Mouse (Mus musculus) CH12.LX (cell line): ENCODE measurements around the gene Cfap70. TPM values are rescaled to one million over a fixed set of nuclear protein-coding genes. Genes with fewer than 3 reads are reported as not detected.
A peak's percentile ranks its signal among the peaks of the same experiment; 100 is the strongest.

Experiments used
- DNase-seq: peaks from one replicate; pipeline ENCODE4 v3.0.0-alpha.2; 2013; ENCODE audit errors: extremely low read depth
- H3K27ac ChIP-seq: 2 replicates; pipeline ENCODE4 v1.5.1; 2012; ENCODE audit warnings: low read depth, mild to moderate bottlenecking, control low read depth, moderate library complexity; ENCODE audit not compliant: insufficient read depth
- H3K27me3 ChIP-seq: replicated peaks from 2 replicates; pipeline ENCODE3; 2012; ENCODE audit warnings: inconsistent platforms
- H3K36me3 ChIP-seq, 2 experiments: replicated peaks in 1 of 2; 2 replicates each; pipeline versions ENCODE3 to v1.6.1; 2012; ENCODE audit warnings: inconsistent platforms in 1 of 2, low read length in 1 of 2, mild to moderate bottlenecking in 1 of 2, mixed read lengths in 1 of 2, moderate library complexity in 1 of 2; ENCODE audit not compliant: control insufficient read depth in 1 of 2, insufficient read depth in 1 of 2
- H3K4me1 ChIP-seq, 2 experiments: 2 replicates each; pipeline ENCODE4 v1.6.1; 2012; ENCODE audit warnings: inconsistent platforms in 1 of 2, moderate library complexity in 1 of 2; ENCODE audit not compliant: insufficient read depth in 2 of 2, control insufficient read depth in 1 of 2
- H3K4me2 ChIP-seq: 2 replicates; pipeline ENCODE4 v1.6.1; 2012; ENCODE audit warnings: low read depth, mild to moderate bottlenecking, control low read depth; ENCODE audit not compliant: poor library complexity, insufficient read depth, severe bottlenecking
- H3K4me3 ChIP-seq, 3 experiments: fragments of 150-350 bp in 1 of 3; sonication (generic) in 1 of 3; replicated peaks in 1 of 3; 2 replicates each; pipeline versions ENCODE3 to v1.5.1; 2011 to 2012; ENCODE audit warnings: low read depth in 2 of 3, low read length in 2 of 3, mild to moderate bottlenecking in 2 of 3, moderate library complexity in 2 of 3, control low read depth in 1 of 3, improper control_type of control experiment in 1 of 3, inconsistent platforms in 1 of 3, mixed read lengths in 1 of 3; ENCODE audit not compliant: poor library complexity in 1 of 3
- H3K79me2 ChIP-seq: replicated peaks from 2 replicates; pipeline ENCODE4 v1.6.1; 2012; ENCODE audit warnings: mild to moderate bottlenecking, moderate library complexity; ENCODE audit not compliant: control insufficient read depth, poor library complexity, insufficient read depth, severe bottlenecking; ENCODE audit errors: extremely low read depth
- H3K9ac ChIP-seq: 2 replicates; pipeline ENCODE4 v1.6.1; 2012; ENCODE audit warnings: low read depth, mild to moderate bottlenecking, control low read depth, moderate library complexity; ENCODE audit not compliant: insufficient read depth
- H3K9me3 ChIP-seq: replicated peaks from 2 replicates; pipeline ENCODE3; 2012; ENCODE audit warnings: low read length, inconsistent platforms, mixed read lengths
- CHD1 ChIP-seq: IDR thresholded peaks from 2 replicates; pipeline ENCODE4 v1.6.1; 2012; ENCODE audit warnings: low read depth, low read length, improper control_type of control experiment, inconsistent platforms
- CHD2 ChIP-seq: IDR thresholded peaks from 2 replicates; pipeline ENCODE4 v1.6.1; 2011; ENCODE audit warnings: low read length, improper control_type of control experiment
- CTCF ChIP-seq, 2 experiments: IDR thresholded peaks in 1 of 2; conservative IDR thresholded peaks in 1 of 2; 2 replicates each; pipeline ENCODE4 v1.5.1; 2011 to 2012; ENCODE audit warnings: low read depth in 2 of 2, low read length in 2 of 2, improper control_type of control experiment in 1 of 2, inconsistent platforms in 1 of 2, mild to moderate bottlenecking in 1 of 2, moderate library complexity in 1 of 2
- E2F4 ChIP-seq: IDR thresholded peaks from 2 replicates; pipeline ENCODE4 v1.6.1; 2011; ENCODE audit warnings: low read depth, low read length, improper control_type of control experiment; ENCODE audit not compliant: insufficient replicate concordance
- ELF1 ChIP-seq: IDR thresholded peaks from 2 replicates; pipeline ENCODE4 v1.6.1; 2014; ENCODE audit warnings: low read depth, mild to moderate bottlenecking, inconsistent platforms, low read length, improper control_type of control experiment
- EP300 ChIP-seq: IDR thresholded peaks from 2 replicates; pipeline ENCODE4 v1.6.1; 2011; ENCODE audit warnings: low read length, improper control_type of control experiment
- ETS1 ChIP-seq: conservative IDR thresholded peaks from 2 replicates; pipeline ENCODE4 v1.6.1; 2012; ENCODE audit warnings: low read depth, mild to moderate bottlenecking, inconsistent platforms, low read length, improper control_type of control experiment, moderate library complexity
- GABPA ChIP-seq: IDR thresholded peaks from 2 replicates; pipeline ENCODE4 v1.6.1; 2012; ENCODE audit warnings: low read depth, low read length, improper control_type of control experiment, inconsistent platforms; ENCODE audit not compliant: insufficient replicate concordance
- JUN ChIP-seq: IDR thresholded peaks from 2 replicates; pipeline ENCODE4 v1.6.1; 2011; ENCODE audit warnings: low read depth, mild to moderate bottlenecking, low read length, improper control_type of control experiment, moderate library complexity; ENCODE audit not compliant: insufficient read depth
- JUND ChIP-seq: conservative IDR thresholded peaks from 2 replicates; pipeline ENCODE4 v1.6.1; 2011; ENCODE audit warnings: low read depth, low read length, improper control_type of control experiment
- KAT2A ChIP-seq: IDR thresholded peaks from 2 replicates; pipeline ENCODE4 v1.6.1; 2012; ENCODE audit warnings: low read length, improper control_type of control experiment, inconsistent platforms; ENCODE audit not compliant: insufficient replicate concordance
- MAFK ChIP-seq: IDR thresholded peaks from 2 replicates; pipeline ENCODE4 v1.6.1; 2011; ENCODE audit warnings: low read length, improper control_type of control experiment; ENCODE audit not compliant: insufficient replicate concordance
- MAX ChIP-seq: IDR thresholded peaks from 2 replicates; pipeline ENCODE4 v1.6.1; 2011; ENCODE audit warnings: low read length, improper control_type of control experiment
- MEF2A ChIP-seq: IDR thresholded peaks from 2 replicates; pipeline ENCODE4 v1.6.1; 2014; ENCODE audit warnings: low read depth, mild to moderate bottlenecking, inconsistent platforms, low read length, improper control_type of control experiment, borderline replicate concordance
- NRF1 ChIP-seq: IDR thresholded peaks from 2 replicates; pipeline ENCODE4 v1.6.1; 2014; ENCODE audit warnings: low read depth, mild to moderate bottlenecking, inconsistent platforms, low read length, improper control_type of control experiment, moderate library complexity
- PAX5 ChIP-seq: IDR thresholded peaks from 2 replicates; pipeline ENCODE4 v1.6.1; 2012; ENCODE audit warnings: low read length, inconsistent platforms, mixed read lengths
- POLR2AphosphoS2 ChIP-seq: IDR thresholded peaks from 2 replicates; pipeline ENCODE4 v1.6.1; 2011; ENCODE audit warnings: low read depth, low read length, improper control_type of control experiment
- SMC3 ChIP-seq: IDR thresholded peaks from 2 replicates; pipeline ENCODE4 v1.6.1; 2011; ENCODE audit warnings: low read depth, low read length, improper control_type of control experiment
- TBP ChIP-seq: conservative IDR thresholded peaks from 2 replicates; pipeline ENCODE4 v1.6.1; 2011; ENCODE audit warnings: low read depth, low read length, improper control_type of control experiment
- UBTF ChIP-seq: IDR thresholded peaks from 2 replicates; pipeline ENCODE4 v1.6.1; 2012; ENCODE audit warnings: low read depth, mild to moderate bottlenecking, inconsistent platforms, low read length, improper control_type of control experiment, moderate library complexity
- USF1 ChIP-seq: IDR thresholded peaks from 2 replicates; pipeline ENCODE4 v1.6.1; 2014; ENCODE audit warnings: low read depth, mild to moderate bottlenecking, inconsistent platforms, low read length, improper control_type of control experiment
- USF2 ChIP-seq: conservative IDR thresholded peaks from 2 replicates; pipeline ENCODE4 v1.6.1; 2011; ENCODE audit warnings: low read depth, low read length, improper control_type of control experiment
- ZC3H11A ChIP-seq: IDR thresholded peaks from 2 replicates; pipeline ENCODE4 v1.6.1; 2012; ENCODE audit warnings: low read depth, mild to moderate bottlenecking, inconsistent platforms, low read length, improper control_type of control experiment
- ZKSCAN1 ChIP-seq: IDR thresholded peaks from 2 replicates; pipeline ENCODE4 v1.6.1; 2012; ENCODE audit warnings: low read depth, inconsistent platforms, low read length, improper control_type of control experiment, borderline replicate concordance
- ZMIZ1 ChIP-seq: IDR thresholded peaks from 2 replicates; pipeline ENCODE4 v1.6.1; 2012; ENCODE audit warnings: low read depth, mild to moderate bottlenecking, inconsistent platforms, low read length, improper control_type of control experiment
- ZNF384 ChIP-seq: IDR thresholded peaks from 2 replicates; pipeline ENCODE4 v1.6.1; 2012; ENCODE audit warnings: low read depth, low read length, improper control_type of control experiment, inconsistent platforms
- dilution Hi-C: fragments of 300-500 bp; cut with MboI; formaldehyde crosslinking; loops from 2 replicates; pipeline ENCODE4 v1.14.3; 2020; ENCODE audit warnings: low sequenced_read_pairs; ENCODE audit not compliant: extremely low pct_unique_long_range_greater_than_20kb, extremely low pct_ligation_motif_present
- in situ Hi-C: fragments of 300-500 bp; cut with MboI; formaldehyde crosslinking; loops from 3 replicates; pipeline ENCODE4 v1.14.3; 2019; ENCODE audit warnings: low sequenced_read_pairs, low pct_ligation_motif_present, low pct_unique_long_range_greater_than_20kb, mixed read lengths
- polyA plus RNA-seq: library from polyadenylated mRNA; unstranded; fragments of >175 nt; gene quantifications from 2 replicates; pipeline ENCODE4 v1.2.1, GENCODE M21; 2012; ENCODE audit warnings: low read depth; ENCODE audit not compliant: insufficient read length
- total RNA-seq, 2 experiments: library from RNA; depleted of rRNA; stranded (reverse); fragments of 300-350 nt in 1 of 2; fragments of >200 nt in 1 of 2; gene quantifications; 2 replicates each; pipeline ENCODE4 v1.2.3; 2012 to 2014

Cfap70 gene
- total and polyA plus RNA-seq, 3 experiments = 0.04 to 0.36 TPM; not detected in 1

- TF ChIP-seq JUN = no peak
- no peak for TF ChIP-seq USF1
- TF ChIP-seq POLR2AphosphoS2 = peak; percentile 63; the same call in 1 of the 2 replicates
- no peak for TF ChIP-seq UBTF
- peak; percentile 95 for TF ChIP-seq ELF1
- peak; percentile 67 for TF ChIP-seq NRF1
- peak; percentile 93; the same call in 1 of the 2 replicates for TF ChIP-seq ZMIZ1
- TF ChIP-seq E2F4 = no peak
- TF ChIP-seq JUND = no peak
- TF ChIP-seq USF2 = no peak
- TF ChIP-seq CHD1 = no peak
- peak; percentile 14; the same call in 1 of the 2 replicates for TF ChIP-seq CHD2
- TF ChIP-seq MAX = peak; percentile 73
- 0 out of 2 replicates have a peak, but pooled peaks have one; percentile 29 for TF ChIP-seq MAFK
Observed at GRCm38 (mm10) chr14:20393205-20393913, 58.7 kb downstream of the Cfap70 start, which contains the start of gene Mrps16 (continued).

GRCm38 (mm10) chr14:20392326-20392725 is 59.7 kb downstream of the Cfap70 start:
- DNase-seq = no peak
- dilution Hi-C loops = no loop called here
- H3K9ac ChIP-seq = peak overlapping the region; percentile 77
- no peaks in the 10 kb centered on the region for H3K27me3 ChIP-seq
- H3K9me3 ChIP-seq = no peaks in the 10 kb centered on the region
- TF ChIP-seq GABPA (no peak), KAT2A (no peak), PAX5 (no peak), MEF2A (no peak), ETS1 (no peak), TBP (no peak), CTCF (conservative IDR thresholded peaks at IDR 0.05 in 1 of 2, IDR thresholded peaks at IDR 0.05 in 1 of 2; ENCODE audit: low read depth in 2 of 2, low read length in 2 of 2) (no peak), E2F4 (no peak), SMC3 (no peak), MAFK (no peak), ZKSCAN1 (no peak), ZNF384 (no peak), ZC3H11A (no peak), UBTF (no peak), EP300 (no peak), JUND (no peak), CHD1 (no peak)
- TF ChIP-seq, all 38 proteins: peak for 0
- Histone ChIP-seq H3K4me1 (peaks cover 7 to 37% of the 10 kb centered on the region in 2 experiments; a peak in 3 of 4 replicates), H3K79me2 (peaks cover 27% of the 10 kb centered on the region), H3K27ac (no peak overlapping the region), H3K4me3 (peak overlapping the region; percentile 6 to 52 (median 37)), H3K36me3 (peaks cover 21 to 31% of the 10 kb centered on the region in 2 experiments), H3K4me2 (peak overlapping the region; percentile 90)
- in situ Hi-C loops = loop anchor here (10.0 kb wide), 1 partner anchor 282 kb away; the partner anchor contains the start of gene Sec24c
